Mouse (Mus musculus) frontal cortex, postnatal 36 days (tissue): Measurements from ENCODE around the gene Iffo1.

ENCODE experiments used
- DNase-seq, 2 experiments: peaks; one replicate each; pipeline ENCODE4 v3.0.0; 2022; ENCODE audit warnings: low spot score in 2 of 2

Gene Iffo1

GRCm38 (mm10) chr6:125139747-125140146, 5.3 kb upstream of the Iffo1 start:
- DNase-seq: no peak

DNA sequence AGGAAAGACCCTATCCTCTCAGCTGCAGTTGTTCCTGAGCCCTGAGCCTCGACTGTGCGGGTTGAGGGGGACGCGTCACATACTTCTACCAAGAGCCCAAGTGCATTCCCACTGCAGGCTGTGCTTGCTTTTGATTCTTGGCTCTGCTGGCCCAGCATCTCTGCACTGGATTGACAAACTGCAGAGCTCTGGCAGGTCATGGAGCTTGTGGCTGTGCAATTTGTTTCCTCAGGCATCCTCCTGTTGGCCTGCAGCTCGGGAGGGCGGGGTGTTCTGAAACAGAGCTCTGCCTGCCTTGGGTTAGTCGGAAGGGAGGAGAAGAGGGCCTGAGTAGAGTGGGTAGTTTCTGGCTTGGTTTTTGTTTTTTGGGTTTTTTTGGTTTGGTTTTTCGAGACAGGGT, 2.6 kb upstream of the Iffo1 start:
- DNase-seq: no peak

DNA sequence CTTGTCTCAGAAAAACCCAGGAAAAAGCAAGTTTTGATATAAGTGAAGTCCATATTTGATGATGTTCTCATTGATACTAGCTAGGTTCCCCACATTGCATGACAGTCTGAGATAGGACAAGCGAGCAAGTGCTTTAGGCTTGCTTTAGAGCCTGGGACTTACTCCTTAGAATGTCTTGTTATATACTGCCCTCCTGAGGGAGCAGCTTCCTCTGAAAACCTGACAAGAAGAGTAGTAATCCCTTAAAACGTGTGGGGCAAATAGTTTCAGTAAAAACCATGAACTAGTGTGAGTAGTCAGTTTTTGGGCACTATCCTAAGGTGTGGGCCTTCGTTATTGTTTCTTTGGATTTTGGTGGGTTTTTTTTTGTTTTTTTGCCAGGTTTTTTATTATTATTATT, 1.9 kb upstream of the Iffo1 start:
- no peak for DNase-seq

- no peak for DNase-seq
Observed at GRCm38 (mm10) chr6:125143904-125144303, 1.1 kb upstream of the Iffo1 start.

DNA sequence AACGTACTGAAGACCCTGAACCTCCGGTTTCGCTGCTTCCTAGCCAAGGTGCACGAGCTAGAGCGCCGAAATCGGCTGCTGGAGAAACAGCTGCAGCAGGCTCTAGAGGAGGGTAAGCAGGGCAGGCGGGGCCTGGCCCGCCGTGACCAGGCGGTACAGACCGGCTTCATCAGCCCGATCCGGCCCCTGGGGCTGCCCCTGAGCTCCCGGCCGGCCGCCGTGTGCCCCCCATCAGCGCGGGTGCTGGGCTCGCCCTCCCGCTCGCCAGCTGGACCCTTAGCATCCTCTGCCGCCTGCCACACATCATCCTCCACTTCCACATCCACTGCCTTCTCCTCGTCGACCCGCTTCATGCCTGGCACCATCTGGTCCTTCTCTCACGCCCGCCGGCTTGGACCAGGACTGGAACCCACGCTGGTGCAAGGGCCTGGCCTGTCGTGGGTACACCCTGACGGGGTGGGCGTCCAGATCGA, 474 bp downstream of the Iffo1 start:
- peak; percentile 40 to 41 for DNase-seq

DNA sequence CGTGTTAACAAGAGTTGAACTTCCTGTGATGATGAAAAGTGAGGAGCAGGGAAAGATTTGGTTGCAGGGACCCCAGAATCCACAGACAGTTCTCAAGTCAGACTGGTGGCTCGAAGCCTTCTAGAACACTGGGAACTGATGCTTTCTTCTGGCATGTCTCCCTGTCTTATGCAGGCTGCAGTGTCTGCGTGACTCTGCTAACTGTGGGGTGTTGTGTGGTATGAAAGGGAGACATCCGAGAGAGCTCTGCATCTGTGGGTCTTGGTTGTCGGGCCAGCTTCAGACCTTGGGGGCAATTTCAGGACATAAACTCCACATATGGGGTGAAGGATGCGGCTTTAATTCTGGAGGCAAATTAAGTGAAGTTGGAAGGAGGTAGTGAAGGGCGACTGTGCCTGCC, 1.1 kb downstream of the Iffo1 start:
- peak; percentile 46 to 52 for DNase-seq

- DNase-seq: peak; percentile 40 to 41
Observed at GRCm38 (mm10) chr6:125146797-125147196, 1.8 kb downstream of the Iffo1 start.

DNA sequence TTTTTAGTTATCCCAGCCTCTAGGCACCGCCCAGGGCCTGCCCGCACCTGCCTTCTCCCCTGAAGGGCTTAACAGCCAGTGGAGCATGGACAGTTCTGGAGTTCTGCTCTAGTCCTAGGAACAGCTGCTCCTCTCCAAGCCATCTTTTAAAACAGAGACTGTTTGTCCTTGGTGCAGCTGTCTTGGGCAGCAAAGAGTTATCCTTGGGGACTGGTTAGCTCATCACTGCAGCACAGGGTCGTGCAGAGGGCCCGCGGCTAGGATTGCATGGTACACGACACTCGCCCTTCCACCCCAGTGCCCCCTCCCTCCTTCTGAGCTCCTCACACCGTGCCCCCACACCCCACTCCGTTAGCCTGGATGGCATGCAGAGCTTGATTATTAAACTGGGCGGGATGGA, 2.3 kb downstream of the Iffo1 start:
- peak in 1 of 2 experiments; percentile 28 for DNase-seq

DNA sequence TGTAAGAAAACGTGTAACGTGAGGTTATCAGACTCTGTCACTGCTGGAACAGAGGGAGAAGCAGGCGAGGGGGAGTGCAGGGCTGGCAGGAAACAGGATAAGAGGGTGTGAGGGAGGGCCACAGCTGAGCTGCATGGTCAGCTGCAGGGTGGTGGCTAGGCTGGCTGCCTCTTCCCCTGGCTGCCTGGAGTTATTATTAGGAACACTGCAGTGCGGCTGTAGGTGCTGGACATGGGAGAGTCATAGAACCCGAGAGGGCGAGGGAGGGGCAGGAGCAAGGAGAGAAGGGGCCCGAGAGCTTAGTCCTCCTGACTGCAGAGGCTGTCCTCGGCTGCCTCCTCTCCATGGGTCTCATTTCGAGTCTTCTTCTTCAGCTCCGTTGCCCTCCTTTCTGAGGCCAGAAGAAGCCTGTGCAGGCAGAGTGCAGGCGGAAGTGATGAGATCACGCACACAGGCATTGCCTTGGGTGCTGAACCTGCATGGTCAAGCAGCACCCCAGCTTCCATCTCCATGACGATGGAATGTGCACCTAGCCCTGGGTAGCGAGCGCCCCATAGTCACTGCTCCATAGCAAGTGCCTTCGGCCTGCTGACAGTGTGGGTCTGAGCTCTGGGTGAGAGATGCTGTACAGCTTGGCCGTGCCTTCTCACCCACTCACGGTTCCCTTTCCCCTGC, 3.3 kb downstream of the Iffo1 start:
- DNase-seq: peak; percentile 63 to 64

- DNase-seq: peak; percentile 62 to 75
Observed at GRCm38 (mm10) chr6:125148926-125149568, 4.0 kb downstream of the Iffo1 start.

DNA sequence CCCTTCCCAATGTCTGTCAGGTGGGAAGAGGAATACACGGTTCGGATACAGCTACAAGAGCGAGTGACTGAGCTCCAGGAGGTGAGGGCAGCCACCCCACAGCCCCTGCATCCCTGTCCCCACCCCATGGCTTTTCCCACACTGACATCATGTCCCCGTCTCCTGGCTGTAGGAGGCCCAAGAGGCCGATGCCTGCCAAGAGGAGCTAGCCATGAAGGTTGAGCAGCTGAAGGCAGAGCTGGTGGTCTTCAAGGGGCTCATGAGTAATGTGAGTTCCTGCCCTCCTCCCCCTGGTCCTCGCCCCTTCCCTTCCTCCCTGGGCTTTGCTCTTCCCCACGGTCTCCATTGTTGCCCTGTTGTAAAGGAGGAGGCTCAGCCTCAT, 4.5 kb downstream of the Iffo1 start:
- DNase-seq: no peak

GRCm38 (mm10) chr6:125152212-125153017, 7.4 kb downstream of the Iffo1 start:
- no peak for DNase-seq

DNA sequence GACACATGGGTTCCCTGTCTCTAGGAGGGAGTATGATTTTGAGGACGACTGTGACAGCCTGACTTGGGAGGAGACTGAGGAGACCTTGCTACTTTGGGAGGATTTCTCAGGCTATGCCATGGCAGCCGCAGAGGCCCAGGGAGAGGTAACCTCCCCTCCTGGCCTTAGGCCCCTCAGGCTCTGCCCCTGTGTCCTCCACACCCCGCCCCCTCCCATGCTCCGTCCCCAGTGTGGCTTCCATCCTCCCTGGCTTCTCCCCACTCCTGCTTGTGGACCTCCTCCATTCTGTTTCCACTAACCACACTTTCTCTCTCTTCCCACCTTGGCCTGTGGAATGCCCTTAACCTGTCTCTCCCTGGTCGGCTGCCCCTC, 8.0 kb downstream of the Iffo1 start:
- DNase-seq: no peak

- no peak for DNase-seq
Observed at GRCm38 (mm10) chr6:125153682-125154081, 8.6 kb downstream of the Iffo1 start.

DNA sequence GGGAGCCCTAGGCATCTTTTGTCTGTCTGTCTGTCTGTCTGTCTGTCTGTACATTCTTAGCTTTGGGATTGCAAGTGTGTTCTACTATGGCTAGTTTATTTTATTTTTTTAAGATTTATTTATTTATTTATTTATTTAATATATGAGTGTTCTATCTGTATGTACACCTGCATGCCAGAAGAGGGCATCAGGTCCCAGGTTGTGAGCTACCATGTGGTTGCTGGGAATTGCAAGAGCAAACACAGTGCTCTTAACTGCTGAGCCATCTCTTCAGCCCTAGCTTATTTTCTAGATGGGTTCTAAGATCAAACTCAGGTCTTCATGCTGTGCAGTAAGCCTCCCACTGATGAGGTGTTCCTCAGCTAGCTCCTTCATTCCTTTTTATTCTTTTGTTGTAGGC, 9.5 kb downstream of the Iffo1 start:
- no peak for DNase-seq

DNA sequence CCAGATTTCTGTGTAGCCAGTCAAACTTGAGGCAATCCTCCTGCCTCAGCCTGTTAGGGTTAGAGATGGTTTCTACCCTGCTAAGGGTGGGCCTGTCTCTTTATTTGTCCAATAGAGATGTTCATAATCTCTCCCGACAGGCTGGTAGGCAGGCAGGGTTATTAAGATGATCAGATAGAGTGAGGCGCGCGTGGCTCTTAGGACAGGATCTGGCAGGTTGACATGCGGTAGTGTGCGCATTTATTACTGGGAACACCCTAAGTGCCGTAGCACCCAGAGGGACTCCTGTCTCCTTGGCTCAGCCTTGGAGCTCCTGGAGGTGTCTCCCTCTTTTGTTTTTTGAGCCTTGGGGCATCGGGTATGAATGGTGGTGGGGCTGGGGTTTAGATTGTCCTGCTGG, 10.2 kb downstream of the Iffo1 start:
- DNase-seq: no peak

- DNase-seq: no peak
Observed at GRCm38 (mm10) chr6:125156491-125156890, 11.4 kb downstream of the Iffo1 start.

GRCm38 (mm10) chr6:125156903-125157614, 12.0 kb downstream of the Iffo1 start:
- peak in 1 of 2 experiments; percentile 29 for DNase-seq

GRCm38 (mm10) chr6:125158944-125159492, 14.0 kb downstream of the Iffo1 start:
- DNase-seq: no peak

DNA sequence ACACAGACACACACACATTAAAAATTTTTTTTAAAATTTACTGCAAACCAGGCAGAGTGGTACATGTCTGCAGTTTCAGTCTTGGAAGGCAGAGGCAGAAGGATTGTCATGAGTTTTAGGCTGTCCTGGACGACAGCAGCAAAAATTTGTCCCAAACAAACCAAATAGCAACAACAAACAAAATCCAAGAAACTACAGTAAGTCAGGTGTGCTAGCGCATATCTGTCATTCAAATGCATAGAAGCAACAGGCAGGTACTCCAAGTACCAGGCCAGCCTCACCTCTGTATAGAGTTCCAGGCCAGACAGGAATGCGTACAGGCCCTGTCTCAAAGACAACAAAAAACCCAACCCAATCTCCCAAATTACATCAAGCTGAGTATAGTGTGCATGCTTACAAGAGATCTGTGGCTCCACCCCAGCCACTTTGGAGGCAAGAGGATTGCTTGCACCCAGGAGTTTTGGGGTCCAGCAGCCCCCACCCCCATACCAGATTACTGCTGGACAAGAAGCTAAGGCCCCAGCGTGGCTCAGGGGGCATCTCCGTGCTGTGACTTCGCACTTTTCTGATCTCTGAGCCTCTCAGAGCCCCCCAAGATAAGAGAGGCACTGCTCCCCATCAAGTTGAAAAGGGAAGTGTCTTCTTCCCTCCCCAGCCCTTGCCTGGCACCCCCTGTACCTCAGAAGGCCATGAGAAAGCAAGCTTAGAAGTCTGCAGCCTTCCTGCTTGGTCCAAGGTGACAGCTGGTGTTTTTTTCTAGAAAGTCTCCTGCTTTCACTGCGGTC, 14.9 kb downstream of the Iffo1 start:
- no peak for DNase-seq

- DNase-seq: no peak
Observed at GRCm38 (mm10) chr6:125160558-125160853, 15.5 kb downstream of the Iffo1 start.
